Mouse (Mus musculus) embryonic facial prominence, embryonic 13.5 days (tissue): Measurements from ENCODE around the gene Fbn1. TPM values are rescaled to one million over a fixed set of nuclear protein-coding genes. Genes with fewer than 3 reads are reported as not detected.

Experiments used
- ATAC-seq: fragments of 200-750 bp; cut with Nextera tagmentation; 2 replicates; pipeline ENCODE4 v1.8.0; 2017; ENCODE audit warnings: low read depth; ENCODE audit not compliant: insufficient number of reproducible peaks, insufficient read depth, low FRiP score, low TSS enrichment
- H3K27ac ChIP-seq: fragments of 300-500 bp; sonication (generic); 2 replicates; pipeline ENCODE4 v1.5.1; 2015; ENCODE audit warnings: moderate library complexity, mild to moderate bottlenecking, inconsistent platforms
- H3K27me3 ChIP-seq: fragments of 300-500 bp; sonication (generic); 2 replicates; pipeline ENCODE4 v1.6.1; 2015; ENCODE audit warnings: mild to moderate bottlenecking, inconsistent platforms
- H3K36me3 ChIP-seq: fragments of 300-500 bp; sonication (generic); 2 replicates; pipeline ENCODE4 v1.6.1; 2015; ENCODE audit warnings: mild to moderate bottlenecking, inconsistent platforms
- H3K4me1 ChIP-seq: fragments of 300-500 bp; sonication (generic); 2 replicates; pipeline ENCODE4 v1.6.1; 2015; ENCODE audit warnings: inconsistent platforms
- H3K4me2 ChIP-seq: fragments of 300-500 bp; sonication (generic); 2 replicates; pipeline ENCODE4 v1.6.1; 2015; ENCODE audit warnings: moderate library complexity, mild to moderate bottlenecking, inconsistent platforms
- H3K4me3 ChIP-seq: fragments of 300-500 bp; sonication (generic); 2 replicates; pipeline ENCODE4 v1.5.1; 2015; ENCODE audit warnings: mild to moderate bottlenecking, inconsistent platforms
- H3K9ac ChIP-seq: fragments of 300-500 bp; sonication (generic); 2 replicates; pipeline ENCODE4 v1.6.1; 2015; ENCODE audit warnings: mild to moderate bottlenecking, inconsistent platforms
- H3K9me3 ChIP-seq: fragments of 300-500 bp; sonication (generic); 2 replicates; pipeline ENCODE4 v1.6.1; 2016; ENCODE audit warnings: inconsistent platforms
- WGBS: fragments of 180-500 bp; shearing (Covaris S2); methylation state at CpG from one replicate; pipeline ENCODE4 v1.1.7; 2015; ENCODE audit warnings: mixed read lengths; 5-methylcytosine and 5-hydroxymethylcytosine counted together
- polyA plus RNA-seq: library from polyadenylated mRNA; unstranded; fragments of >200 nt; fragmentation: Nextera tagmentation; extraction: Ambion mirVana; gene quantifications from 2 replicates; pipeline ENCODE4 v1.2.1, GENCODE M21; 2015

Fbn1 gene
- 19.3 and 24.4 TPM in 2 replicates for polyA plus RNA-seq

GRCm38 (mm10) chr2:125507893-125508292, at the start of gene Fbn1:
Fbn1 (minus strand) TSS chr2:125507993.
- H3K4me1 ChIP-seq, result peaks cover 18% of the 10 kb centered on the region
- H3K36me3 ChIP-seq, result no peaks in the 10 kb centered on the region
- H3K27me3 ChIP-seq, result no peaks in the 10 kb centered on the region
- peak within 1 kb of the TSS; percentile 67 for H3K4me3 ChIP-seq
- peak within 1 kb of the TSS; percentile 86 for H3K4me2 ChIP-seq
- WGBS, result 84% methylated on average over 4 of the region's 4 CpGs
- H3K9me3 ChIP-seq, result no peaks in the 10 kb centered on the region
- H3K9ac ChIP-seq, result peak within 1 kb of the TSS; percentile 90
- ATAC-seq, result no peak
- H3K27ac ChIP-seq, result peak within 1 kb of the TSS; percentile 95

GRCm38 (mm10) chr2:125555830-125556229, 48.0 kb upstream of the Fbn1 start:
- no peaks in the 10 kb centered on the region for H3K9me3 ChIP-seq
- H3K4me3 ChIP-seq, result no peak overlapping the region
- no peak overlapping the region for H3K4me2 ChIP-seq
- H3K36me3 ChIP-seq, result no peaks in the 10 kb centered on the region
- WGBS, result 74% methylated on average over 6 of the region's 6 CpGs
- H3K4me1 ChIP-seq, result peaks cover 20% of the 10 kb centered on the region
- no peak overlapping the region for H3K27ac ChIP-seq
- no peak overlapping the region for H3K9ac ChIP-seq
- no peak for ATAC-seq
- H3K27me3 ChIP-seq, result no peaks in the 10 kb centered on the region

DNA sequence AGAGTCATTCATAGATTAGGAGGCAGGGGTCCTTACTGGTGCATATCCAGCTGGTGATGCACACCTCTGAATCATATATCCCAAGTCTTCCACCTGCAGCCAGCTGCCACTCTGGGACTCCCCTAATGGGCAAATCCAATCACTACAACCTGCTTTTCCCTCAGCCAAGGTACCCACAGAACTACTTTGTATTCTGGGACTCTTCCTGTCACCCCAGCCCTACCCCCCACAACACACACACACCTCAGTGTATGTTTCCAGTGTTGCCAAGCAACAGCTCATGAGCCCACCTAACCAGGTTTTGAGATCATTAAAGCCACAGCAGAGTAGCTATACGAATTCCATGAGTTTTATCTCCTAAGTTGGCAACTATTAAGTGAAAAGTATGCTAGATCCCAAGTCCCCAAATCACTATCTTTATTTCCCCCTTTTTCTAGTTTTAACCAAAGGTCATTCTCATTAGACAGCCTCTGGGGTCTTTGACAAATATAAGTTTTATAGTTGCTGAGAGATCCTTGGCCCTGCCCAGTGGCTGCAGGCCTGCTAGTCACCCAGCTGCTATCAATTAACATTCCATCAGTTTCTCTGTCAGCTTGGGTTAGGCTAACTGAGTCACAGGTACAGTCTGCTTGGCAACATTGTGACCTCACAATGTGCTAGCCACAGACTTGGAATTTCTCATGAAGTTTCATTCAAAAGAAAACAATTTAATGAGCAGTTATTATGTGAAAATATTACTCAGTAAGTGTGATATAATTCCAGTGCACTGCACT, 41.2 kb upstream of the Fbn1 start:
- no peak overlapping the region for H3K27ac ChIP-seq
- no peak for ATAC-seq
- H3K4me2 ChIP-seq, result no peak overlapping the region
- H3K9ac ChIP-seq, result no peak overlapping the region
- H3K27me3 ChIP-seq, result no peaks in the 10 kb centered on the region
- no peaks in the 10 kb centered on the region for H3K9me3 ChIP-seq
- H3K36me3 ChIP-seq, result no peaks in the 10 kb centered on the region
- WGBS, result 42% methylated on average over 1 of the region's 1 CpGs
- H3K4me1 ChIP-seq, result no peaks in the 10 kb centered on the region
- H3K4me3 ChIP-seq, result no peak overlapping the region

DNA sequence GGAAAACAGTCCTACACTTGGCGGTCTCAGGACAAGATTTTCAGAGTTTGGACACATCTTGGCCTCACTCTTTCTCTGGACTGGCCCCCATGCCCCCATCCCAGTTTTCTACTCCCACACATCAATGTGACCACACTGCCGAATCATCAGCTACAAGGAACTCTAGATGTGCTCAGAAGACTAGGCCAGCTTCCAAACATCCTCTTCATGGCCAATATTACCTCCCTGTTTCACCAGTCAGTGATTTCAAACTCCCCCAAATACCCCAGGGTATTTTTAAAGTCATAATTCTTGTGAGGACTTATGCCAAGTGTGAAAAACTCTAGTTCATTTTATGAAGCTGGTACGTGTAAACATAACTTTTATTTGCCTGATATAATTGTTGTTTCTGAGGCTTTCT, 37.2 kb upstream of the Fbn1 start:
- Histone ChIP-seq H3K4me3 (no peak overlapping the region), H3K9me3 (no peaks in the 10 kb centered on the region), H3K36me3 (no peaks in the 10 kb centered on the region), H3K4me1 (no peaks in the 10 kb centered on the region), H3K27me3 (no peaks in the 10 kb centered on the region), H3K27ac (no peak overlapping the region), H3K4me2 (no peak overlapping the region), H3K9ac (no peak overlapping the region)
- no peak for ATAC-seq
- 86% methylated on average over 3 of the region's 3 CpGs for WGBS

- Histone ChIP-seq H3K4me3 (no peak overlapping the region), H3K36me3 (no peaks in the 10 kb centered on the region), H3K27ac (no peak overlapping the region), H3K9me3 (no peaks in the 10 kb centered on the region), H3K9ac (no peak overlapping the region), H3K4me2 (no peak overlapping the region), H3K27me3 (no peaks in the 10 kb centered on the region), H3K4me1 (no peaks in the 10 kb centered on the region)
- ATAC-seq, result no peak
- WGBS, result 58% methylated on average over 1 of the region's 1 CpGs
Observed at GRCm38 (mm10) chr2:125543646-125544045, 35.9 kb upstream of the Fbn1 start.

DNA sequence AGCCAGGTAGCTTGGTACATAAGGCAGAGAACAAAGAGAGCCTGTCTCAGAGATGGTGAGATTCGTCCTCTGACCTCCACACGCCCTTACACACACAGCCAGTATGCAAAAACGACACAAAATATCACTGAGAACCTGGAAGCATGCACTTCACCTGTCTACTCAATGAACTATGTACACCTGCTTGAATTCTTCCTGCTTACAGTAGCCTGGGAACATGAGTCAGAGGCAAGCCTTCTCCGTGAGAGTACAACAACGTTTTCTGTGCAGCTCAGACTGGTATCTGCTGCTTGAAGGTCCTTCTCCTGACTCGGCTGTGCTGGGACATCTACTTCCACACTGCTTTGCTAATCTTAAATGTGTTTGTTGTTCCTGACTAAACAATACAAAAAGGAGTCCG, 33.7 kb upstream of the Fbn1 start:
- Histone ChIP-seq H3K4me2 (no peak overlapping the region), H3K27ac (no peak overlapping the region), H3K4me3 (no peak overlapping the region), H3K9ac (no peak overlapping the region), H3K9me3 (no peaks in the 10 kb centered on the region), H3K36me3 (no peaks in the 10 kb centered on the region), H3K27me3 (no peaks in the 10 kb centered on the region), H3K4me1 (no peaks in the 10 kb centered on the region)
- ATAC-seq, result no peak
- WGBS, result 77% methylated on average over 7 of the region's 7 CpGs

GRCm38 (mm10) chr2:125540579-125540978, 32.8 kb upstream of the Fbn1 start:
- WGBS, result 76% methylated on average over 7 of the region's 7 CpGs
- no peak overlapping the region for H3K4me2 ChIP-seq
- H3K27me3 ChIP-seq, result no peaks in the 10 kb centered on the region
- H3K4me1 ChIP-seq, result no peaks in the 10 kb centered on the region
- H3K9me3 ChIP-seq, result no peaks in the 10 kb centered on the region
- H3K9ac ChIP-seq, result no peak overlapping the region
- no peak overlapping the region for H3K27ac ChIP-seq
- no peaks in the 10 kb centered on the region for H3K36me3 ChIP-seq
- no peak for ATAC-seq
- no peak overlapping the region for H3K4me3 ChIP-seq

GRCm38 (mm10) chr2:125539640-125540039, 31.8 kb upstream of the Fbn1 start:
- H3K9me3 ChIP-seq, result no peaks in the 10 kb centered on the region
- H3K27me3 ChIP-seq, result no peaks in the 10 kb centered on the region
- no peak overlapping the region for H3K4me3 ChIP-seq
- 82% methylated on average over 3 of the region's 3 CpGs for WGBS
- H3K36me3 ChIP-seq, result no peaks in the 10 kb centered on the region
- no peaks in the 10 kb centered on the region for H3K4me1 ChIP-seq
- H3K4me2 ChIP-seq, result no peak overlapping the region
- H3K27ac ChIP-seq, result no peak overlapping the region
- H3K9ac ChIP-seq, result no peak overlapping the region
- ATAC-seq, result no peak

GRCm38 (mm10) chr2:125530665-125531064, 22.9 kb upstream of the Fbn1 start:
- Histone ChIP-seq H3K27ac (no peak overlapping the region), H3K36me3 (no peaks in the 10 kb centered on the region), H3K4me2 (no peak overlapping the region), H3K9me3 (no peaks in the 10 kb centered on the region), H3K4me3 (no peak overlapping the region), H3K9ac (no peak overlapping the region), H3K4me1 (no peaks in the 10 kb centered on the region), H3K27me3 (no peaks in the 10 kb centered on the region)
- WGBS, result 77% methylated on average over 6 of the region's 6 CpGs
- no peak for ATAC-seq

GRCm38 (mm10) chr2:125526566-125526965, 18.8 kb upstream of the Fbn1 start:
- no peak overlapping the region for H3K9ac ChIP-seq
- 79% methylated on average over 5 of the region's 5 CpGs for WGBS
- no peaks in the 10 kb centered on the region for H3K4me1 ChIP-seq
- H3K36me3 ChIP-seq, result no peaks in the 10 kb centered on the region
- ATAC-seq, result no peak
- no peak overlapping the region for H3K27ac ChIP-seq
- H3K4me3 ChIP-seq, result no peak overlapping the region
- no peak overlapping the region for H3K4me2 ChIP-seq
- no peaks in the 10 kb centered on the region for H3K27me3 ChIP-seq
- no peaks in the 10 kb centered on the region for H3K9me3 ChIP-seq

GRCm38 (mm10) chr2:125525484-125525883, 17.7 kb upstream of the Fbn1 start:
- 81% methylated on average over 2 of the region's 2 CpGs for WGBS
- H3K4me2 ChIP-seq, result no peak overlapping the region
- no peak overlapping the region for H3K9ac ChIP-seq
- no peak for ATAC-seq
- H3K36me3 ChIP-seq, result no peaks in the 10 kb centered on the region
- H3K4me1 ChIP-seq, result no peaks in the 10 kb centered on the region
- 0 out of 2 replicates have a peak, but pooled peaks cover 4% of the 10 kb centered on the region for H3K9me3 ChIP-seq
- H3K4me3 ChIP-seq, result no peak overlapping the region
- H3K27me3 ChIP-seq, result no peaks in the 10 kb centered on the region
- no peak overlapping the region for H3K27ac ChIP-seq

GRCm38 (mm10) chr2:125516594-125516993, 8.8 kb upstream of the Fbn1 start:
- ATAC-seq, result no peak
- Histone ChIP-seq H3K36me3 (no peaks in the 10 kb centered on the region), H3K4me3 (no peak overlapping the region), H3K27ac (no peak overlapping the region), H3K4me1 (peaks cover 4% of the 10 kb centered on the region), H3K4me2 (no peak overlapping the region), H3K27me3 (no peaks in the 10 kb centered on the region), H3K9me3 (0 out of 2 replicates have a peak, but pooled peaks cover 4% of the 10 kb centered on the region), H3K9ac (no peak overlapping the region)
- 7% methylated on average over 4 of the region's 4 CpGs for WGBS
